Mouse (Mus musculus): ENCODE results near the gene Ptprm.
A peak's percentile ranks its signal among the peaks of the same experiment; 100 is the strongest.

Gene Ptprm

DNA sequence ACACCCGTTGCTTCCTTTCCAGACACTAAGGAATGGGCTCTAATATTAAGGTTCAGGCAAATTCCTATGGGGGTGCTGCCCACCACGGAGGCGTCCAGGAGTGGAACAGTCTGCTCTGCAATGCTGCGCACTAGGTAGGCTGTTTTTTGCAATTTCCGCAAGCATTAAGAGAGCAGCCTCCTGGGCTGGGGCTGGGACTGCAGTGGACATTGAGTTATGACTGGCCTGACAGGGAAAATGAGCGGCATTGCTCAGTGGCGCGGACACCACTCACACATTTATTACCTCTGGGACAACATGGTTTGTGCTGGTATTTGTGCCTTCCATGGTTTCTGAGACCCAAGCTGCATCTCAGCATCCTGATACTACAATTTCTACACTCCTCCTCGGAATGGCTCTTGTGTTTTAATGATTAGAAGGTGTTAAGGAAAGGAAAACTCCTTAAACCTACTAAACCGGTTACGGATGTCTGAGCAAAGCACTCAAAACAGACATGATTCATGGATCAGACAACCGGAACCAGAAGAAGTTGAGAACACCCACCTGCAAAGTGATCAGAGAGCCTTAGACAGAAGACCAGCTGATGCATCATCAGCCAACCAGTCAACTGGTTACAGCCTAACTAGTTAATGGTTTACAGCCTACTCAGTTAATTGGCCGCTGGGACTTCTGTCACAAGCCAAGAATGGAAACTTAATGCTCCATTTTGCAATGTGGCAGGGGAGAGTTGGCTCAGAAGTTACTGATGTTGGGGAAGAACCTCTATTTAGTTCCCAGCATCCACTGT lies 76.9 kb downstream of the Ptprm start:
- no peak for DNase-seq

GRCm38 (mm10) chr17:67274531-67275094 lies 79.6 kb downstream of the Ptprm start:
- peak; percentile 70 to 71 for DNase-seq

GRCm38 (mm10) chr17:67272928-67273327 lies 81.3 kb downstream of the Ptprm start:
- DNase-seq = no peak

DNA sequence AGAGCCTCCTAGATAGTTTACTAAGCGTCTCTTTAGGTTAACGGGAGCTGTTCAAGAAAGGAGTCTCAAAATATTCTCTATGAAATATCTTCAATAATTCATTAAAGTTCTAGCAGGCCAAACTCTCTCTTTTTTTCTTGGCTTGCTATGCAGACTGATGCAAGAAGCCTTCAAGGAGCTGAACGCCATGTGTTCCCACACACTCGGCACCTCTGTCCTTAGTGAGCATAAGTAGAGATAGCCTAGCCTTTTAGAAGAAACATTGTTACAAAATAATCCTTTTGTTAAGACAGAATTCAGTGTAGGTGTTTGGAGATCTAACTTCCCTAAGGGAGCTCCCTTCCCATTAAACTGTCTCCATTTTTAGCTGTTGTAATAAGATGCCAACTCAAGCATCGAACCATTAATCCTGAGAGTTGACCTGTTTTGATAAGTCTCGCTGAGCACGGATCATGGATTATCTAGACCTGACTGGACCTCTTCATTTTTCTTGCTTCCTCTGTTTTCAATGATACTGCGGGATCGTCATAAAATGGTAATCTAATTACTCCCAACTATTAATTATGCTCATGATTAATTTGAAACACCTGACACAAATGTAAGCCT lies 85.7 kb downstream of the Ptprm start:
- no peak for DNase-seq

GRCm38 (mm10) chr17:67266270-67266669 lies 88.0 kb downstream of the Ptprm start:
- peak in 1 of 2 experiments; percentile 18 for DNase-seq

DNA sequence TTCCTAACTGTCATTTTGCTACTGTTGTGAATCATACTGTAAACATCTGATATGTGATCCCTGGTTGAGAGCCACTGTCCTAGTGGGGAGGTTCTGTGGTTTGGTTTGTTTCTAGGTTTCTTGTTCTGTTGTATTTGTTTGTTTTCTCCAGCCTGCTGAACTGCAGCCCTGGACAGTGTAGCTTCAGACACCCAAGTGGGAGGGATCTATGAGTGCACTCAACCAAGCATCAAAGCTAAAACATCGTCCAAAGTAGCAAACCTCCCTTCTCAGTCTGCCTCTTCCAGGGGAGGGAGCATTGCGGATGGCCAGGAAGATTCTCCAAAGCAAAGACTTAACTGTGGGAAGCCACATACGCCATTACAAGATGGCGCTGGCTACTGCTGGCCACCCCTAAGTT lies 88.7 kb downstream of the Ptprm start:
- no peak for DNase-seq

- DNase-seq = no peak
These were observed 89.5 kb downstream of the Ptprm start for GRCm38 (mm10) chr17:67264716-67265115.

GRCm38 (mm10) chr17:67263024-67263423 lies 91.2 kb downstream of the Ptprm start:
- no peak for DNase-seq

DNA sequence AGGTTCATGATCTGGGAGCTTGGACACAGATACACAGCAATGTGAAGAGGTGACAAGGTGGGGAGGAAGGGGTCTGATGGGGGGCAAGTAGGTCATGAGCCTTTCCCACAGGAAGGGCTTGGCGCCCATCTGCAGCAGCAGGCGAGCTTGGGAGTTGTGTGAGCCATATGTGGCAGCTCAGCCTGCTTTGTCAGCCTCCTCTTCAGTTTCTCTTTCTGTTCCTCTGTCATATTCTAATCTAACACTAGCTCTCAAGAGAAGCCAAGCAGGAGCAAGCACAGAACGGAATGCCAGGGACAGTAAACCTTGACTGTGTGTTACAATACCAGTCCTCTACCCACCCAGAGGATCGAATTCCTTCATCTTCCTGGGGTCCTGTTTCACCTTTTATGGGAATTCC lies 94.2 kb downstream of the Ptprm start:
- DNase-seq = no peak

DNA sequence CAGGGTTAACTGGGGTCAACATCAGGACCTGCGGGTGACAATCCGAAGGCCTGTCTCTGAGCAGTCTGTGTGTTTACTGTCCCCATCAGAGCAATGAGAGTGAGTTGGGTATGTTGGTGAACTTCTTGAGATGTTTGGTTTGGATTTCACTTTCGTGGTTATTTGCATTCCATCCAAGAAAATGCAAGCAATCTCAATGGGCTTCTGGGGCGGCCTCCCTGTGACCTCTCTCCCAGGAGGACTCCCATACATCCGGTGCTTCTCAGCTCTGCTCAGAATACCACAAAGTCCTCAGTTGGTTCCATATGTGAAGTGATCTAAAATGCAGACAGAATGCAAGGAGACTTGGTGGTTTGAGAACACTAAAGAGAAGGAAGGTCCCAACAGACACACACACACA lies 96.5 kb downstream of the Ptprm start:
- no peak for DNase-seq

GRCm38 (mm10) chr17:67256171-67256570 lies 98.1 kb downstream of the Ptprm start:
- DNase-seq = no peak

DNA sequence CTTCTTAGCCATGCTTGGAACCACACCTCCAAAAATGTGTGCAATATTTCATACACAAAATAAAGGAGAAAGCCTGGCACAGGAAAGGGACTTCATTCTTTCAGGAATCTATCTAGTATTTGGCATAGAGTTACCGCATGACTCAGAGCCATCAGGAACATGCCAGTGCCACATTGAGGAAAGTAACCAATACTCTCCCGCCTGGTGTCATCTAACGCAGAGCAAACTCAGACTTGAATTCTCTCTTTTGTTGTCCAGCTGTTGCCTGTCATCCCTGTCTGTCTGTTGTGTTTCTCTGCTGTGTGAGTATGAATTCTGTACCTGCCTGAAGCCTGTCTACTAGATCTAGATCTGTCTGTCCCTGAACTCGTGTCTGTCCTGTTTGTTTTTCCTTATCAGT lies 100.8 kb downstream of the Ptprm start:
- DNase-seq = no peak

DNA sequence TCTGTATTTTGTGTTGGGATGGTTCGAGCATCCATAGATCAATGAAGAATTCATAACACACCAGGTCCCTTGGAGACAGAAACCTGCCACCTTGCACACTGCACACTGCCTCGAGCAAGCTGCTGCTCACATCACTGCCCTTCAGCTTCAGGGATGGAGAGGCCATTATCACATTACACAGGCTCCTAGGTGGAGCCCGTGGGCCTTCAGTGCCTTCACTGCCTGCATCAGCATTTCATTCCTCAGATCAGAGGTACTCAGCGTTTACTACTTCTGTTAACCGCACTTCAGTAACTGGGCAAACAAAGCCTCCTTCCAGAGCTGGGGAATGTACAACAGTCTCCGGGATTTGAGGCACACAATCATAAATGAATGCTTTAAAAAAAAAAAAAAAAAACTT lies 101.3 kb downstream of the Ptprm start:
- no peak for DNase-seq

DNA sequence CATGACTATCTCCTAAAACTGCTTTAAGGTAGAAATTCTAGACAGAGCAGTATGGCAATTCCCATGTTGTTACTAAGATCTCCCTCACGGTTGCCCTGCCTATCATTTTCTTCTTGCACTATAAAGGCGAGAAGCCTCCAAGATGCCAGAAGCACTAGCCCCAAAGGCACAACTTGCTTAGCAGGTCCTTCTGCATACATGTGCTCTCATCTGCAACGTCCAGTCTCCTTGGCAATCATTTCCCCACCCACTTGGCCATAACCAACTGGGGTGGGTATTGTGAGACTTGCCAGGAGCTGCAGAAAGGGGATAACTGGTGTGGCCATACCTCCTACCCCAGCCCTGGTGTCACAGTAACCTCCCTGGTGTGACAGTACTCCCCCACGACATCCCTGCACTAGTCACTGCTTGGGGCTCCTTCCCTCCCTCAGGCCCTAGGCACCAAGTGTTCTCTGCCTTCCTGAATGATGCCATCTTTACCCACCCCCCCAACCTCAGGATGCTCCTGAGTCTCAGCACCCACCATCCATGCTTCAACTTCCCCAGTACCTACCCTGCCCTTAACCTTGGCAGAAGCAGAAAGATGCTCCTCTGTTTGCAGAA lies 108.9 kb downstream of the Ptprm start:
- no peak for DNase-seq

DNA sequence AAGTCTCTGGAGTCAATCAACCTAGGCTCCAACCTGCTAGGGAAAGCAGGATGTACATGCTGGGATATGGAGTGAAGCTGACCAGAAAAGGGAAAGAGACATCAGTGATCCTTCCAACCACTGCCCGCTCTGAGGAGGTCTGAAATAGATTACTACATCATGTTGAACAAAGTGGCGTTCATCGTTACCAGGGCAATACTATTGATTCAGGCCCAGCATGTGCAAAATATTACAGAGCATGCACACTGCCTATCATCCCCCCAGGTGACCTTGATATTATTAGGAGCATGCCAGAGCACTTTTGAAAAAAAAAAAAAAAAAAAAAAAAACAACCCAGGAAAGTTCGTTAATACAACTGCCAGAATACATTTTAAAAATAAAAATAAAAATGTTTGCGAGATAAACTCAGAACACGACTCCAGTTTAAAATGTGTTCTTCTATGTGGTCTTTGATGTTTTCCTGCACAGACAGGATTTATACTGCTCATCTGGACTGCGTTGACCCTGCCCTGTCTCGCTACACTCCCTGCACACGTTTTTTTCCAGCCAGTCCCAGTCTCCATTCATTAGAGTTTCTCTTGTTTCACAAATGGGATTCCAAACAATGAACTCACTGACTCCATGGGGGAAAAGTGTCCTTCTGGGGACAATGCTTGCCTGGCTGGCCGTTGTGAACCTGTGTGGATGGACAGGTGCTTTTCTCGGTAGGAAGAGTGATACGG lies 111.3 kb downstream of the Ptprm start:
- no peak for DNase-seq

- DNase-seq = no peak
These were observed 112.1 kb downstream of the Ptprm start for GRCm38 (mm10) chr17:67241951-67242773.

GRCm38 (mm10) chr17:67238866-67239265 lies 115.4 kb downstream of the Ptprm start:
- no peak for DNase-seq

DNA sequence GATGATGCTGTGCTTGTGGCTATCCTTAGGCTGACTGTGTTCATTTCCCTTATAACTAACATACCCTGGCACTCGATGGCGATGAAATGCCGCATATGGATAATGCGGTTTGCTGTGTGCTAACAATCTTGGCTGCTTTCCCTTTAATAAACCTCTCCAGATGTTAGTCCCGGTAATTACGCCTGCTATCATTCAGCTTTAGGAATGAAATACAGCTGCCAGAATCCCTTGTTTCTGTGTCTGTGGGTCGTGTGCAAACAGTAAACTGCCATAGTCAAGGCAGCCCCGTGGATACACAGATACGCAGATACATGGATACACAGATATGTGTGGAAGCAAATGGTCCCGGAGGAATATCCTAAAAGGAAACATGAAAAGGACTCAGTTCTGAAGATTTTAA lies 116.8 kb downstream of the Ptprm start:
- no peak for DNase-seq

DNA sequence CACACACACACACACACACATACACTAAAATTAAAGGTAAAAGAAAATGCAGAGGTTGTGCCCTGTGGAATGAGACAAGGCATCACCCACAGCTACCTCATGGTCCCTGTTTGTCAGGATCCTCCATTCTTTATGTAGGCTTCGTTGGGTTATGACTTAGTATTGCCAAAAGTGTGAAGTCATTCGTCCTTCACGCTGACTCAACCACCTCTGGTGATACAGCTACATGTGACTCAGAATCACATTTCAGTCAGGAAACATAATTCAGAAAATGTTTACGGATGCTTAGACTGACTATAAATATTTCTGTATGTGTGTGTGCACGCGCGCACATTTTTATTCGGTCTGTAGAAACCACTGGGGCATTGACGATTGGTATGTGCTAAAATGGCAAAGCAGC lies 121.2 kb downstream of the Ptprm start:
- DNase-seq = no peak

- DNase-seq = no peak
These were observed 127.3 kb downstream of the Ptprm start for GRCm38 (mm10) chr17:67226991-67227390.

- no peak for DNase-seq
These were observed 138.9 kb downstream of the Ptprm start for GRCm38 (mm10) chr17:67215326-67215725.

DNA sequence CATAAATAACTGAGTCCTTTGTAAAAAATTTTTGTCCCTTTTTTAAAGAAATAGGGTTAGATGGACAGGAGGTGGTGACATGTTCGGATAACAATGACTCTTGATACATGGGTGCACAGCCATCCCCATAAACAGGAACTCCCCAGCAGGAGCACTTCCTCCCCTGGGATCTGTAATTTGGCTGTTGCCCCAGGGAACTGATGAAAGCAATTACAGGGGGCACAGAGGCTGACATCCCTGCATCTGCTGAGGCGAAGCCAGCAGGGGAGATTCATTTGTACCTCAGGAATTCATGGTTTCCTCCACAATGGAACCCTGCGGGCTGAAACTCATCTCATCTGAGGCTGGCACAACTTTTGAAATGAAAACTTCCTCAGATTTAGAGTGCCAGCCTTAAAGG lies 140.5 kb downstream of the Ptprm start:
- DNase-seq = no peak

Measured in cerebellum, postnatal 25 days (tissue).